Mouse (Mus musculus): ENCODE measurements around the gene Slc25a44.

- TF ChIP-seq CTCF (conservative IDR thresholded peaks at IDR 0.05; ENCODE audit: low read length) (no peak), POU5F1 (IDR thresholded peaks at IDR 0.05; ENCODE audit: borderline replicate concordance, low read length) (no peak)
Measured at GRCm38 (mm10) chr3:88460983-88461696, 36.2 kb upstream of the Slc25a44 start, which contains the start of gene Sema4a.

Measured in E14TG2a.4 (cell line).